Comparison of ENCODE assay signal across 19 mouse cellular contexts in the genomic region with DNA sequence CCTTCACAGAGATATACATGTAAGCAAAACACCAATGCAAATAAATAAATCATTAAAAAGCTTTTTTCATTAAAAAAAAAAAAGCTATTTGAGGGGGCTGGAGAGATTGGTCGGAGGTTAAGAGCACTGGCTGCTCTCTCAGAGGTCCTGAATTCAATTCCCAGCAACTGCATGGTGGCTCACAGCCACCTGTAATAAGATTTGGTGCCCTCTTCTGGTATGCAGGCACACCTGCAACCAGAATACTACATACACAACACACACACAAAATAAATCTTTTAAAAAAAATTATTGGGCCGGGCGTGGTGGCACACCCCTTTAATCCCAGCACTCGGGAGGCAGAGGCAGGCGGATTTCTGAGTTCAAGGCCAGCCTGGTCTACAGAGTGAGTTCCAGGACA. TPM values are rescaled to one million over a fixed set of nuclear protein-coding genes. Genes with fewer than 3 reads are reported as not detected.
DNase-seq lines count a peak whose midpoint lies in the region; ATAC-seq and TF ChIP-seq lines count a peak whose summit lies in the region.
"Had no signal": no experiment of that assay in that cellular context is flagged by ENCODE, and none has a peak within 500 bp of the region (broad histone marks: within the 10 kb centered on the region; RNA-seq: fewer than 3 reads in every experiment).

No protein-coding gene starts in this region.

- no peak overlapping the region for H3K4me2 ChIP-seq in hindbrain, postnatal 0 days (ENCODE audit: low read depth, low read length)
- no peak overlapping the region for H3K4me2 ChIP-seq in hindbrain, embryonic 16.5 days (ENCODE audit: low read length)
- H3K4me2 ChIP-seq in lung, postnatal 0 days (replicated peaks; ENCODE audit: low read depth, low read length): no peak overlapping the region
- H3K4me2 ChIP-seq in stomach, postnatal 0 days (replicated peaks; ENCODE audit: low read depth): no peak overlapping the region
- no peak overlapping the region for H3K4me2 ChIP-seq in forebrain, embryonic 13.5 days
- H3K4me2 ChIP-seq: lung, embryonic 15.5 days had no signal

- H3K4me3 ChIP-seq in hindbrain, postnatal 0 days (ENCODE audit: low read length): no peak overlapping the region
- H3K4me3 ChIP-seq in hindbrain, embryonic 16.5 days (ENCODE audit: low read length): no peak overlapping the region
- no peak overlapping the region for H3K4me3 ChIP-seq in lung, postnatal 0 days (ENCODE audit: low read depth, low read length)
- no peak overlapping the region for H3K4me3 ChIP-seq in stomach, postnatal 0 days (ENCODE audit: low read depth, low read length)
- no peak overlapping the region for H3K4me3 ChIP-seq in forebrain, embryonic 13.5 days
- H3K4me3 ChIP-seq: limb, embryonic 10.5 days; lung, embryonic 15.5 days had no signal

- no peak for TF ChIP-seq EP300 in lung, postnatal 0 days (IDR thresholded peaks at IDR 0.05)
- TF ChIP-seq EP300 in stomach, postnatal 0 days (optimal IDR thresholded peaks at IDR 0.05): no peak

- H3K27ac ChIP-seq in hindbrain, postnatal 0 days: no peak overlapping the region
- H3K27ac ChIP-seq in hindbrain, embryonic 16.5 days (ENCODE audit: low read depth, low read length): no peak overlapping the region
- H3K27ac ChIP-seq in lung, postnatal 0 days (ENCODE audit: low read length): no peak overlapping the region
- H3K27ac ChIP-seq in stomach, postnatal 0 days (replicated peaks): no peak overlapping the region
- no peak overlapping the region for H3K27ac ChIP-seq in forebrain, embryonic 13.5 days
- H3K27ac ChIP-seq: limb, embryonic 10.5 days; lung, embryonic 15.5 days had no signal

- WGBS in hindbrain, postnatal 0 days: 97% methylated on average over 5 of the region's 5 CpGs
- WGBS in hindbrain, embryonic 16.5 days: 97% methylated on average over 5 of the region's 5 CpGs
- over 99% methylated on average over 5 of the region's 5 CpGs for WGBS in lung, postnatal 0 days
- WGBS in stomach, postnatal 0 days: 95% methylated on average over 5 of the region's 5 CpGs
- 95% methylated on average over 5 of the region's 5 CpGs for WGBS in forebrain, embryonic 13.5 days

- no peaks in the 10 kb centered on the region for H3K27me3 ChIP-seq in hindbrain, postnatal 0 days (ENCODE audit: insufficient read depth, low read length)
- no peaks in the 10 kb centered on the region for H3K27me3 ChIP-seq in hindbrain, embryonic 16.5 days (replicated peaks; ENCODE audit: control insufficient read depth, insufficient read depth, low read length)
- H3K27me3 ChIP-seq in lung, postnatal 0 days (replicated peaks; ENCODE audit: insufficient read depth, low read length): no peaks in the 10 kb centered on the region
- no peaks in the 10 kb centered on the region for H3K27me3 ChIP-seq in stomach, postnatal 0 days (ENCODE audit: control insufficient read depth, insufficient read depth, low read length)
- no peaks in the 10 kb centered on the region for H3K27me3 ChIP-seq in forebrain, embryonic 13.5 days
- H3K27me3 ChIP-seq: lung, embryonic 15.5 days had no signal

- no peaks in the 10 kb centered on the region for H3K9me3 ChIP-seq in hindbrain, postnatal 0 days (ENCODE audit: low read length)
- no peaks in the 10 kb centered on the region for H3K9me3 ChIP-seq in hindbrain, embryonic 16.5 days (ENCODE audit: control insufficient read depth, low read length)
- no peaks in the 10 kb centered on the region for H3K9me3 ChIP-seq in lung, postnatal 0 days (ENCODE audit: low read length)
- H3K9me3 ChIP-seq in stomach, postnatal 0 days (ENCODE audit: control insufficient read depth, low read length): no peaks in the 10 kb centered on the region
- no peaks in the 10 kb centered on the region for H3K9me3 ChIP-seq in forebrain, embryonic 13.5 days (replicated peaks)
- H3K9me3 ChIP-seq: limb, embryonic 10.5 days; lung, embryonic 15.5 days had no signal

- peak; percentile 33 for TF ChIP-seq CTCF in hindbrain, postnatal 0 days (IDR thresholded peaks at IDR 0.05; ENCODE audit: low read depth)
- TF ChIP-seq CTCF in lung, postnatal 0 days (IDR thresholded peaks at IDR 0.05): peak; percentile 33
- peak; percentile 43 for TF ChIP-seq CTCF in stomach, postnatal 0 days (IDR thresholded peaks at IDR 0.05; ENCODE audit: low read depth)

- no peak overlapping the region for H3K9ac ChIP-seq in hindbrain, postnatal 0 days (replicated peaks; ENCODE audit: low read length)
- no peak overlapping the region for H3K9ac ChIP-seq in hindbrain, embryonic 16.5 days (ENCODE audit: low read depth, low read length)
- H3K9ac ChIP-seq in lung, postnatal 0 days (replicated peaks; ENCODE audit: low read depth): no peak overlapping the region
- no peak overlapping the region for H3K9ac ChIP-seq in stomach, postnatal 0 days (ENCODE audit: low read length)
- H3K9ac ChIP-seq in forebrain, embryonic 13.5 days: no peak overlapping the region
- H3K9ac ChIP-seq: lung, embryonic 15.5 days had no signal

- ATAC-seq in hindbrain, postnatal 0 days: no peak
- ATAC-seq in hindbrain, embryonic 16.5 days: no peak
- no peak for ATAC-seq in lung, postnatal 0 days
- ATAC-seq in stomach, postnatal 0 days (ENCODE audit: low FRiP score, low TSS enrichment): no peak
- ATAC-seq in forebrain, embryonic 13.5 days: no peak
- ATAC-seq: CD4-positive, CD25-positive, alpha-beta regulatory T cell, adult 4 months had no signal

- H3K36me3 ChIP-seq in hindbrain, postnatal 0 days (ENCODE audit: insufficient read depth, low read length): peaks cover 38% of the 10 kb centered on the region
- peaks cover 39% of the 10 kb centered on the region for H3K36me3 ChIP-seq in hindbrain, embryonic 16.5 days (ENCODE audit: control insufficient read depth, insufficient read depth, low read length)
- peaks cover 20% of the 10 kb centered on the region for H3K36me3 ChIP-seq in lung, postnatal 0 days (ENCODE audit: insufficient read depth, low read length)
- H3K36me3 ChIP-seq in stomach, postnatal 0 days (ENCODE audit: control insufficient read depth, insufficient read depth, low read length): peaks cover 35% of the 10 kb centered on the region
- peaks cover 94% of the 10 kb centered on the region for H3K36me3 ChIP-seq in forebrain, embryonic 13.5 days (ENCODE audit: poor library complexity, severe bottlenecking)

- no peak for DNase-seq in hindbrain, postnatal 0 days (ENCODE audit: low spot score)
- DNase-seq in lung, postnatal 0 days (ENCODE audit: low spot score): no peak
- DNase-seq in lung, postnatal 14 days: no peak
- peak; percentile 15 for DNase-seq in NIH3T3 (ENCODE audit: low read depth)
- DNase-seq in stomach, postnatal 0 days (ENCODE audit: low spot score): no peak
- DNase-seq in thymus, postnatal 25 days: no peak
- DNase-seq: adrenal gland, postnatal 36 days; cerebellum, adult 2 months; heart, postnatal 14 days; kidney, postnatal 14 days; right cerebral cortex, postnatal 14 days; thymus, adult 18-20 months had no signal

- no peaks in the 10 kb centered on the region for H3K4me1 ChIP-seq in hindbrain, postnatal 0 days (ENCODE audit: insufficient read depth, low read length)
- no peaks in the 10 kb centered on the region for H3K4me1 ChIP-seq in hindbrain, embryonic 16.5 days (ENCODE audit: control insufficient read depth, insufficient read depth, low read depth, low read length)
- H3K4me1 ChIP-seq in lung, postnatal 0 days (ENCODE audit: insufficient read depth, low read depth, low read length): no peaks in the 10 kb centered on the region
- H3K4me1 ChIP-seq in stomach, postnatal 0 days (replicated peaks; ENCODE audit: control insufficient read depth, insufficient read depth): no peaks in the 10 kb centered on the region
- no peaks in the 10 kb centered on the region for H3K4me1 ChIP-seq in forebrain, embryonic 13.5 days
- H3K4me1 ChIP-seq: limb, embryonic 10.5 days; lung, embryonic 15.5 days had no signal

RNA-seq across cellular contexts. Expression of a gene that starts 13.6 kb away (rescaled TPM):
- 83.8 and 87.8 TPM in 2 replicates for total RNA-seq in hindbrain, postnatal 0 days (2014; rRNA removed)
- polyA plus RNA-seq in hindbrain, postnatal 0 days (2015; fragmentation: Nextera tagmentation; extraction: Ambion mirVana): 209 and 221 TPM in 2 replicates
- polyA plus RNA-seq in hindbrain, embryonic 16.5 days (2015; fragmentation: Nextera tagmentation; extraction: Ambion mirVana): 200 and 211 TPM in 2 replicates
- 87.1 and 99.2 TPM in 2 replicates for polyA plus RNA-seq in lung, postnatal 0 days (2015; fragmentation: Nextera tagmentation; extraction: Ambion mirVana)
- polyA plus RNA-seq in stomach, postnatal 0 days (2015; fragmentation: Nextera tagmentation; extraction: Ambion mirVana): 79.5 and 80.2 TPM in 2 replicates
- 199 and 201 TPM in 2 replicates for polyA plus RNA-seq in forebrain, embryonic 13.5 days (2015; fragmentation: Nextera tagmentation; extraction: Ambion mirVana)

RNA-seq across cellular contexts. Expression of a gene that starts 13.6 kb away (rescaled TPM):
- 7.7 and 12.7 TPM in 2 replicates for total RNA-seq in hindbrain, postnatal 0 days (2014; rRNA removed)
- polyA plus RNA-seq in hindbrain, postnatal 0 days (2015; fragmentation: Nextera tagmentation; extraction: Ambion mirVana): 6.5 and 6.7 TPM in 2 replicates
- polyA plus RNA-seq in hindbrain, embryonic 16.5 days (2015; fragmentation: Nextera tagmentation; extraction: Ambion mirVana): 8.3 and 10.6 TPM in 2 replicates
- 4.8 and 6.3 TPM in 2 replicates for polyA plus RNA-seq in lung, postnatal 0 days (2015; fragmentation: Nextera tagmentation; extraction: Ambion mirVana)
- 3.7 and 4.1 TPM in 2 replicates for polyA plus RNA-seq in stomach, postnatal 0 days (2015; fragmentation: Nextera tagmentation; extraction: Ambion mirVana)
- polyA plus RNA-seq in forebrain, embryonic 13.5 days (2015; fragmentation: Nextera tagmentation; extraction: Ambion mirVana): 8.4 and 9.5 TPM in 2 replicates

RNA-seq across cellular contexts. Expression of a gene that starts 21.8 kb away (rescaled TPM):
- total RNA-seq in hindbrain, postnatal 0 days (2014; rRNA removed): not detected in 2 replicates
- polyA plus RNA-seq in hindbrain, postnatal 0 days (2015; fragmentation: Nextera tagmentation; extraction: Ambion mirVana): 0.43 and 0.44 TPM in 2 replicates
- polyA plus RNA-seq in hindbrain, embryonic 16.5 days (2015; fragmentation: Nextera tagmentation; extraction: Ambion mirVana): 0.95 and 1.3 TPM in 2 replicates
- polyA plus RNA-seq in lung, postnatal 0 days (2015; fragmentation: Nextera tagmentation; extraction: Ambion mirVana): 0.53 and 0.81 TPM in 2 replicates
- 0.56 and 0.70 TPM in 2 replicates for polyA plus RNA-seq in stomach, postnatal 0 days (2015; fragmentation: Nextera tagmentation; extraction: Ambion mirVana)
- polyA plus RNA-seq in forebrain, embryonic 13.5 days (2015; fragmentation: Nextera tagmentation; extraction: Ambion mirVana): 2.0 and 2.2 TPM in 2 replicates
- total RNA-seq: adrenal gland, postnatal 36 days; heart, adult 8-10 months; heart, postnatal 14 days; layer of hippocampus, postnatal 25 days had no signal

RNA-seq across cellular contexts. Expression of a gene that starts 25.7 kb away (rescaled TPM):
- 57.9 and 66.3 TPM in 2 replicates for total RNA-seq in hindbrain, postnatal 0 days (2014; rRNA removed)
- 110 and 113 TPM in 2 replicates for polyA plus RNA-seq in hindbrain, postnatal 0 days (2015; fragmentation: Nextera tagmentation; extraction: Ambion mirVana)
- 131 and 133 TPM in 2 replicates for polyA plus RNA-seq in hindbrain, embryonic 16.5 days (2015; fragmentation: Nextera tagmentation; extraction: Ambion mirVana)
- polyA plus RNA-seq in lung, postnatal 0 days (2015; fragmentation: Nextera tagmentation; extraction: Ambion mirVana): 96.7 and 97.3 TPM in 2 replicates
- polyA plus RNA-seq in stomach, postnatal 0 days (2015; fragmentation: Nextera tagmentation; extraction: Ambion mirVana): 84.6 and 85.1 TPM in 2 replicates
- 129 and 130 TPM in 2 replicates for polyA plus RNA-seq in forebrain, embryonic 13.5 days (2015; fragmentation: Nextera tagmentation; extraction: Ambion mirVana)
